Mouse (Mus musculus): ENCODE measurements at regions not wholly inside any gene's neighbourhood (a gene's known extent, or its start where the extent isn't known, plus 50 kb on each side); places are given as distances from the start of the nearest gene placed in this dataset.
A peak's percentile ranks its signal among the peaks of the same experiment; 100 is the strongest.

DNA sequence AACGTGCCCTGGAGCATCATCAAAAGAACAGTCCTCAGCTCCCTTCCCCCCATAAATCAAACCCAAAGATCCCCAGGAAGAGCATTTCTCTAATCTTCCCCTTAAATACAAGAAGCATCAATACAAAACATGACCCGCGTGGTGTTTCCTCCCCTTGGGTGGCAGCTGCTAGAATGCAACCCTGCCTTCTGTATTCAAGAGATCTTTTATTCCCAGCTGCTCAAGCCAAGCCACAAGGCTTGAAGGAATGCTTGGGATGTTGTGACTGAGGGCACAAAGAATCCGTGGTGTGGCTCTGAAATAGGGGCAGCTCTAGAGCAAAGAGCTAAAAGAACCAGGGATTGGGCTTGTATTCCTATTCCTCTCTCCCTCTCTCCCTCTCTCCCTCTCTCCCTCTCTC, 163.6 kb downstream of the Tmx1 start:
- TF ChIP-seq EP300 (IDR thresholded peaks at IDR 0.05) = peak; percentile 39; the same call in 1 of the 2 replicates
- TF ChIP-seq CTCF (IDR thresholded peaks at IDR 0.05) = no peak
